Mouse (Mus musculus) c-Kit-negative CD71-positive TER-119-positive erythroid progenitor cells, embryonic 14.5 days (primary cell): ENCODE results near the gene Accs.

Experiments
- DNase-seq: peaks from one replicate; pipeline ENCODE4 v3.0.0-alpha.2; 2013; ENCODE audit warnings: low read depth, low spot score

Accs gene

DNA sequence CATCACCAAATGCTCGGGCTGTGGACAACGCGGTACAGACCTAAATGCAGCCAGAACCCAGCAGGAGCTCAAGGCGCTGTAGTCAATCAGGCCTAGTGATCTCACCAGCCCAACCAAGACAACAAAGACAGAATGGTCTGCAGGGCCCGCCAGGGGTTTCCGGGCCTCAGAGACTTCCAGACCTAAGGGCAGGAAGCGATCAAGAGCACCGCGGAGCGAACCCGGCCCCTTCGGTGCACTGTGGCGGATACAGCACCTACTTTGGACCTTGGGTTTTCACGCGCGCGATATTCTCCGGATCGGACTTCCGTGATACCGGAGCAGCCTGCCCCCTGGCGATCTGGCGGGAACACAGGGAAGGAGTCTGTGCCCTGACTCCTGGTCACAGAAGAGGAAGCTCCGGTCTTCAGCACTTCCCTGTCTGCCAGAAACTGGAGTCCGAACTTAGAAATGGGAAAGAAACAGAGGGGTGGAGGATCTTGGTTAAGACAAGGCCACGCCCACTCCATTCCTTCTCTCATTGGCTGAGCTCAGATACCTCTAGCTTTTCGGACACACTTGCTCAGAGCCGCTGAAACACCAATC, at the start of gene Accs:
TSS of gene Accs (minus strand) at position 439 of the 585 bp plus-strand sequence.
- peak; percentile 35 for DNase-seq

DNA sequence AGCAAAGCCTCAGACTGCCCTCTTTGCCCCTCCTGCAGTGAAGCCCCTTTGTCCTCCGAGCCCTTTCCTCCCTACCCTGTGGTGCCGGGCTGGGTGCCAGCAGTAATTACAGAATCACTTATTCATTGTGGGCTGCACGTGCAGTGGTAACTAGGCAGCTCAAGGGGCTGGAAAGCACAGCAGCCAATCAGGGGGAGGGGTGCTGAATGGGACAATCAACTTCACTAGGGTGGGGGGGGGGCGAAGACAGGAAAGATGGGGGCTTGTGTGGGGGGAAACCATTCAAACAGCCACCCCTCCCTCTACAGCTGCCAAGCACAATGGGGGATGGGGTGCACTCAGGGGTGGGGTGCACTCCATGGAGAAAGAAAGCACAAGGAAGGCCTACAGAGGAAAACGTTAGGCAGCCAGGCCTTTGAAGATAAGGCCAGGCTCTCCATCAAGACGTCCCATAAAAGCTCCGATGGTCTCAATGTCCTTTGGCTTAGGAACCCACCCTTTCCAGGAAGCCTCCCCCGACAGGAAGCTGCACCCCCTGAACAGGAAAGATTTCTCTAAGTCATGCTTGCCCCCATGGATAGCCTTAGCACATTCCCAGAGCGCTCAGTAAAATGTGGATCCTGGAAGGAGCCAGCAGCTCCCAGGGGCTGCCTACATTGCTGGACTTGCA, 42.0 kb upstream of the Accs start:
- DNase-seq = no peak

DNA sequence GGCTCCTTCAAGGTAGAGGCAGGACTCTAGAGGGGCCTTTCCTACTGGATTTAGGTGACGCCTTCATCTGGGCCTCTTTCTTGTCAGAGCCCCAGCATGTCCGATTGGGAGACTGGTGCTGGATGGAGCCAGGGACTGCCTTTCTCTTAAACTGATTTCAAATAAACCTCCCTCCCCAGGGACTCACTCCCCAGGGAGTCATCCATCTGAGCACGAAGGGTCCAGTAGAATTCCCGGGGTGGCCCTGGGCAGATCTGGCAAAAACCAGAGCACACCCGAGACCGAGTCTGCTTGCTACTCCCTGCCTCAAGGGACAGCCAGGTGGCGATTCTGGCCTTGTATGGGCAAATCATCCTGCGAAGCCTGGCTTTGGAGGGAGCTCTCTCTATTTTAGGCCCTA, 40.4 kb upstream of the Accs start:
- DNase-seq = no peak

DNA sequence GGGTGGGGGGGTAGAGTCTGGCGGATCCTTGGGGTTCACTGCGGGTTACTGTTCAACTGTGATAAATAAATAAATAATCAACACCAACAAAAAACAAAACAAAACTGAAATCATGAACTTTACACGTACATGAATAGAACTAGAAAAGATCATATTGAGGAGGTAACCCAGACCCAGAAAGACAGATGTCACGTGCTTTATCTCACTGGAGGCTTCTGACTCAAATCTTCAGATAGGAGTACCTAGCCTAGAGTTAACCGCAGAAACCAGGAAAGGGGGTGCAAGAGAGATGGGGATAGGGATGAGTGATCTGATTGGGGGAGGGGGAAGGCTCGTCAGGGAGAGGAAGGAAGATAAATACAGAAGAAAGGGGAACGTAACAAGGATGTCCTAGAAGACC, 39.3 kb upstream of the Accs start:
- DNase-seq = no peak

DNA sequence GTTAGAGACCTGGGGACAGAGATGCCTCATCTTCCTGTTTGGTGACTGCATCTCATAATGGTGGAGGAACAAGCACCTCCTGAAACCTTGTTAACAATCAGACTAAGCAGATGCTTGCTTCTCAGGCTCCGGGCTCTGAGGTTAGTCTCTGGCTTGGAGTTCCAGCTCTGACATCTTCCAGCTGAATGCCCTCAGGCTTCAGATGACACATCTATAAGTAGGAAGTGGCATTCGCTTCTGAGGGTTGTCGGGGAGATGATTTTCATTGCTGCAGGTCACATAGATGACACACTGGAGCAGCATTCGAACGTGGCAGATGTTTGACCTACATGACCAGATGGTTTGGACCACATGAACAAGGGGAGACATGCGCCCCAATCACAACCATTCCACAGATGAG, 38.6 kb upstream of the Accs start:
- DNase-seq = no peak

DNA sequence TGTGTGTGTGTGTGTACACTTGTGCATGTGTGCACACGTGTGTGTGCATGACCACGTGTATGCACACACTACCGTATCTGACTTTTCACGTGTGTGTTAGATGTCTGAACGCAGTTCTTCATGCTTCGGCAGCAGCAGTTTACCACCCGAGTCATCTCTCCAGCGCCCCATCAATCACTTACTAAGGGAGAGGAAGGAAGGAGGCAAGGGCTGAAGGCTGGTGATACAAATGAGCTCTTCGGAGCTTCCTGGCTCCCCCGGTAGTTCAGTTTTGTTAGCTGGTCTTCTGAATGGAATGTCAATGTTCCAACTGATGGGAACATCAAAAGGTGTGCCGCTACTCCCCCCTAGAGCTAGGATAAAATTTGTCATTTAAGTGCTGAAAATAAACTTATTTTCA, 37.5 kb upstream of the Accs start:
- DNase-seq = no peak

DNA sequence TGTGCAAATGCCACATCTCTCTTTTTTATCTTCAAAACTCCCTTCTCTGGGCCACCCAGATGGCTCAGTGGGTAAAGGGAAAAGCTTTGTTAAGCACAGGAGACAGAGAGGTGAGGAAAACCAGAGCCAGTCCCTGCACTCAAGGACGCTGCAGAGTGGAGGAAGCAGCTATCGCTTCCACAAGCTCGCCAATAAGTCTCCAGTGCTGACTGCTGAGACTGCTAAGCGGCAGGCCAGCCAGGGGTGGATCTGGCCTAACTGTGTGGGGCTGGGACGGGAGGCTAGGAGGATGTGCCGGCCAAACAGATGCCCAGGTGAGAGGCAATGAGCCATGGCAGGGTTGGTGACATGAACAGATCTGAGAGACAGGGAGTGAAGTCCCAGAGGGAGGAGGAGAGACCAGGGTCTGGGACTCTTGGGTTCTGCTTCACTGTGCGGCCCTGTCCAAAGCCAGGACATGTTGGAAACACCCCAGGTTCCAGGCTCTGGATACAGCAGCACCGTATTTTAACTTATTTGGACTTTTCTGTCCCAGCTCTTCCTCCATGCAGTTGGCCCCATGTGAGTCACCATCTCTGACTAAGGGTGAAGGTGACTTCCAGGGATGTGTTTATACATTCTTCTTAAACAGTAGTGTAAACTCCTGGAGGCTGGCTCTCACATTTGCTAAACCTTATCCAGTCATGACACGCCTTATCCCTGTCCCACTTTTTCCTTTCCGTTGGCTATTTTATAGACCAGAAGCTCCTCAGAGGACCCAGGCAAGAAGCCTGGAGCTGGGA, 36.5 kb upstream of the Accs start:
- no peak for DNase-seq

DNA sequence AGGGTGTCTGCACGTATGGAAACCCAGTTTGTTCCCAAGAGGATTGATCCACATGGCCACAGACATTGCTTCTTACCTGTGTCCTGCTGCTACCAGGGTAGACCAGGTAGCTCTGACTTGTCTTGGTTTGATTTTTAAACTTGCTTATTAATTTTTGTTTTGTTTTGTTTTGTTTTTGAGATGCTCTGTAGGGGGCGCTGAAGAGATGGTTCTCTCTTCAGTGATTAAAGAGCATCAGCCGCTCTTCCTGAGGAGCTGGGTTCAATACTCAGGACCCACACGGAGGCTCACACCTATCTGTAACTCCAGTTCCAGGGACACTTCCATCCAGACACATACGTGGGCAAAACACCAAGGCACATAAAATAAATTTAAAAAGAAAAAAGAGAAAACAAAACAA, 33.3 kb upstream of the Accs start:
- DNase-seq = no peak

DNA sequence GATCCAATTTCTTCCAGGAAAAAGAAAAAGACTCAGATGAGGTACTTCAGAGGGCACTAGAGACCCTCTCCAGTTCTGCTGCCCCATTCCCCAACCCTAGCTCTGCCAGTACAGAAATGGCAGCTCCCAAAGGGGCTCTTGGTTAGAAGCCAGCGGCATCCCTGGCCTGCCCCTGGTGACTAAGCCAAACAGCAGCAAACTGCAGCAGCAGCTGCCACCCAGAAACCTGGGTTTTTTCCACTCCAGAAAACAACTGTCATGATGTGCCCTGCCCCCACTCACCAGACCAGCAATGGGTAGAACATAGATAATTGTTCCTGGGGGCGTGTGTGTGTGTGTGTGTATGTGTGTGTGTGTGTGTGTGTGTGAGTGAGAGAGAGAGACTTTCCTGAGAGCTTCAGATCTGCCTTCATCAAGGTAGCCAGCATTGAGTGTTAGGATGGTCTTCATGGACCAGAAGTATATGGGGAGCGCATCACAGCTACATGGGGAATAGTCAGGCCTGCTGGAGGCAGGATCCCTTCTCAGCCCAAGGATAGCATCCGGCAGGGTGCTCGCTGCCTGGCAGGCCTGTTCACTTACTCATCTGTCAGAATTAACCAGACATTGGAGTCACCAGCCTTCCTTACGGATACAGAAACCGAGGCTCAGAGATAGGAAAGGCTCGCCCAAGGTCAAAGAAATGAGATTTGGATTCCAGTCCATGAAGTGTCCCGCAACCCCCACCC, 32.1 kb upstream of the Accs start:
- DNase-seq = no peak

DNA sequence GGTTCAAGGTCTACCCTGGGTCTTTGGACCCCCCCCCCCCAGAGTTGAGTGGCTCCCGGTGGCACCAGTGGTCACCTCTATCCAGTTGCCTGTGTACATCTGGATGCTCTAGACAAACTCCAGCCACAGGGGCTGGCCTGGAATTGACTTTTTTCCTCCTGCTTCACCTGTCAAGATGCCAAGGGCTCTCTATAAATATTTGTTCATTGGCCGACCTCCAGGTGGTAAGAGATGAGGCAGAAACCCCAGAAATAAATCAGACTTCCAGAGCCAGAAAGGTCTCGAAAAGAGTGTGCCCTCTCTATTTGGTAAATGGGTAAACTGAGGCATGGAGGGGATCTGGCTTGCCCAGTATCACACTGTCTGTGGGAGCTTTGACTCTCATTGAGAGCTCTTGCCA, 31.2 kb upstream of the Accs start:
- no peak for DNase-seq

DNA sequence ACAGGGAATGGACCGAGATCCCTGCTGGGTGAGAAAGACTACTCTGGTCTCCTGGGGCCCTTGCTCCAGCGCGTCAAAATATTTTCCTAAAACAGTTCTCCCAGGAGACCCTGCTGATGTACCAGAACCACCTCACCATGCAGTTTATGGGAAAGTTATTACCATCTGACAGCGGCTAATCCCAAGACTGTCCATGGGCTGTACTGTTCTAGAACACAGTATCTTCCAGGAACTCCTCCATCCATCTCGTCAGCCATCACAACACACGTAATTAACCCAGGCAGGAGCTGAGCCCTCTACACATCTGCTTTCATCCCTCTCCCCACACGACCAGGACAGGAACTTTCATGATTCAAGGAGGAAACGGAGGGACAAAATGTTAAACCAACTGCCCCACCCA, 30.7 kb upstream of the Accs start:
- no peak for DNase-seq

DNA sequence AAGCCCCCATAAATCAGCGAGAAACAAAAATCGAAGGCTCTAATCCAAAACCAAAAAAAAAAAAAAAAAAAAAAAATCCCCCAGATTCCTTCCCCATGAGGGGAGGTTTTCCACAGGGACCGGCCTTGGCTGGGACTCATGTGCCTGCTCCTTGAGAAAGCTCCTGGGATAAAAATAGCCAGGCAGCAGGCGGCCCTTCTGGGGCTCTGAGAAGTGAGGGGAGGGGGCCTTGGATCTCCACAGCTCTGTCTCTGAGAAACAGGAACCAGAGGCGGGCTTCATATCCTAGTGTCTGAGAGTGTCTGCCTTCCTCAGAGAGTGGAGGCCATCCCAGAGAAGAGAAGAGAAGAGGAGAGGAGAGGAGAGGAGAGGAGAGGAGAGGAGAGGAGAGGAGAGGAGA, 27.3 kb upstream of the Accs start:
- no peak for DNase-seq

DNA sequence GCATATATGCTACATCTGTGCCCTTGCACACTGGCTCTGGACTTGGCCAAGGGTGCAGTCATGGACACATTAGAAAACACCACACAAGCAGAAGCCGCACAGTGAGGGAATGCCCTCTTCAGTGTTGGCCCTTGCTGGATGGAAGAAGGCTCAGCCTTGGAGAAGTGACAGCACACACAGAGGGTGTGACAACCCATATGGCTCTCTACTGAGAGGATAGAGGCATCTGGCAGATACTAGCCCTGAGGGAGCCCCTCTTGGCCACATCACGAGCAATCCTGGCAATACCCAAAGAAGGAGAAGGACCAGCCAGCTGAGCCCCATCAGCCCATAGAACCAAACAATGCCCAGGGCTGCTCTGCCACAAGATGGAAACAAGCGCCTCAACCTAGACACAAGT, 24.9 kb upstream of the Accs start:
- DNase-seq = no peak

DNA sequence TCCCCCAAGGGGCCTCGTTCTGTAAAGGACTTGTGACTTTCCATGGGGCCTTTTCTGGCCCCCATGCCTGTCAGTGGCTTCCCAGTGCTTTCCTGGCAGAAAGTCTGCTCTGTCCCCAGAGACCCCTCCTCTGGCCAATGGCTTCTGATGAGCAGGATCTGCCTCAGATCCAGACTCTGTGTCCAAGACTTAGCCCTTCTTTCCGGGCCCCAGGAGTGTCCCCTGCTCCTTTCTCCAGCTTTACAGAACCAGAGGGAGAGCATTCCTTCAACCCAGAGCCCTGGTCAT, 24.4 kb upstream of the Accs start:
- no peak for DNase-seq

DNA sequence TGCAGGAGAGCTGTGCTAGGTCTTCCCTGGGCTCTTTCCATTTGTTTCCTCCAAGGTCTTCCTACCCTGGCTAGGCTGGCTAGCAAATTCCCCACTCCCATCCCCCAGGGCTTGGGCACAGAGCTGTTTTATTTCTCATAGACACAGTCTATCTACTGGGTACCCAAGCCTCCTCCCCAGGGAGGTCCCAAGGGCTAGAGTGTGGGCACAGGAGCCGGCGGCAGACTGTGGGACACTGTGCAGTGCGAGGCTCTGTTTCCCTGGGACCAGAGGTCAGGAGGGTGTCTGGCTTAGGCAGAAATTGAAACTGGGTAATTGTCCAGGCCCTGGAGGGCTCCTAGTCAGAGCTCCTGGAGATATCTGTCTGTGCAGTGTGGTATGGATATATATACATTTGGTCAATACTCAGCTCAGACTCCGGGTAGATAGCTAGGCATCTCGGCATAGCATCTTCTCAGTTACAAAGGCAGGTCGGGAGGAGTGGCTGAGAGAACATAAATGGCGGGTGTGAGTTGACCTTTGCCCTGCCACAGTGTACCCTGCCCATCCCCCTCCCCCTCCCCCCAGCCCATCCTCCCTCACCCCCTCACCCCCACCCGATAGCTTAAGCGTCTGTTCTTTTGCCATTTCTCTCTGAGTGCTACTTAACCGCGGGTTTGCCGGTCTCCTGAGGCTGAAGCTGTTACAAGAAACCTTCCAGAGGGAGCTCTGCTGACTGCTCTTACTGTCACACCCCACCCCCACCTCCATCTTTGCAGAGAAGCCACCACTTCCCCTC, 23.9 kb upstream of the Accs start:
- DNase-seq = no peak

DNA sequence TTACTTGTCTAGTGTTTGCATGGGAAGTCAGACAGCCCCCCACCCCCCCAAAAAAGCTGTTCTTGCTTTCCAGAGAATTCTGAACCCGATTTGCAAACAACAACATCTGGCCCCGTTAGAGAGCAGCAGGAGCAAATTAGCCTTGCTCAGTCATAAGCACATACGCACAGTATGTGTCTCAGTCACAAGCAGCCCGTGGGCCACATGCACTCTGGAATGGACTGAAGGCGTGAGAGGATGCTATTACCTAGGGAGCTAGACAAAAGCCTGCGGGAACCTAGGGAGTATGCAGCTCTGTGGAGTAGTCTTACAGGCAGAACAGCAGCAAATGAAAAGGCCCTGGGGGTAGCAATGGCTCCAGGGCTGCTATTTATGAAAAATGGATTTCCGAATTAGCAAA, 22.5 kb upstream of the Accs start:
- no peak for DNase-seq

DNA sequence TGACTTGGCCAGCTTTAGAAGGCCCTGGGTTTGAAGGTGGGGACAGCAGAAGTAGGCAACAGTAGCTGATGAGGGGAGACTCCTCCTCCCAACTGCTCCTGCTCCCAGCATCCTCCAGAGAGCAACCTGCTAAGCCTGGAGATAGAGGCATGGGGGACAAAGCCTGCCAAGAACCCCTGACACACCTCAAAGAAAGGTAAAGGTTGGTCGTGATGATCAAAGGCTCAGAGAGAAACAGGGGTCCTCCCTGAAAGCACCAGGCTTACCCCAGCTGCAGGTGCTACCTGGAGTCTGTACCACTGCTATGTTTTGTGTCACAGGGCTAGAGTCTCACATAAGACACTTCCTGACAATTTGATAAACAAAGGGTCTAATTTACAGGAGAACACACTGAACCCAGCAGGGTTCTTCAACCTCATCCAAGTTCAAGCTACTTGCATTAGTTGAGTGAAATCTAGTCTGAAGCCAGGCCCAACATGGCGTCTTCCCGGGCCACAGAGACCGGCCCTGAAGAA, 21.7 kb upstream of the Accs start:
- DNase-seq = no peak

DNA sequence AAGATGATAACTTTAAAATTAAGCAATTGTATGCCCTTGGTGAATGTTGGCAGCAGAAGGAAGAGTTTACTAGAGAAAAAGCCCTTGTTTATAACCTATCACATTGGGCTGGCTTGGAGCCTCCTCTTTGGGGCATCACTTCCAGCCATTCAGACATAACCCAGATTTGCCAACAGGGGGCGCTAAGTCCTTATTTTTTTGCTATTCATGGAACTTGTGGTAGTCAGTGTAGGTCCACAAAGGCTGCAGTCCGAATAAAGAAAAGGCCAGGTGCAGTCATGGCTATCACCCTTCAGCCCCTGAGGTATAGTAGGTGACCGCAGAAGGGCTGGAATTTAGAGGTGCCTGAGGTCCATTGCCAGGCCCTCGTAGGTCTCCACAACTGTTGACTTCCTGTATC, 21.1 kb upstream of the Accs start:
- DNase-seq = no peak

DNA sequence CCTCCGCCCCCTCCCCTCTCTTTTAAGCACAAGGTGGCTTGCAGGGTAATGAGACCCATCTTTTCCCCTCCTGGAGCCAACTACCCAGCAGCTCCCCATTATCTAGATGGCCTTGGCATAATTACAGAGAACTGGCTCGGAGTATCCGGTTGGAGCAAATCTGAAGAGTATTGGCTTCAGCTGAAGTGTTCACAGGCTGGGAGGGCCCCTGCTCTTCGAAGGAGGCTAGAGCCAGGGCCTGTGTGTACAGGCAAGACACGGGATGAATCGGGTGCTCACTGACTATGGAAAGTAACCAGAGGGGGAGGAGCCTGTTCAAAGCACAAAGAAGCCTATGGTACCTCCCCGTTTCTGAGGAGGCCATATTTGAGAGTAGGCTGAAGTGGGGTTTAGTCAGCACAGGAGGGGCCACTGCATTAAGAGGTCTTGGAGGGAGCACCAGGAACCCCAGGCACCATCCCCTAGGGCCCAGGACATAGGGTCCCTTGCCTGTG, 19.4 kb upstream of the Accs start, which contains the start of gene Accsl:
TSS of gene Accsl (minus strand) at position 51 of the 494 bp plus-strand sequence.
- no peak for DNase-seq

DNA sequence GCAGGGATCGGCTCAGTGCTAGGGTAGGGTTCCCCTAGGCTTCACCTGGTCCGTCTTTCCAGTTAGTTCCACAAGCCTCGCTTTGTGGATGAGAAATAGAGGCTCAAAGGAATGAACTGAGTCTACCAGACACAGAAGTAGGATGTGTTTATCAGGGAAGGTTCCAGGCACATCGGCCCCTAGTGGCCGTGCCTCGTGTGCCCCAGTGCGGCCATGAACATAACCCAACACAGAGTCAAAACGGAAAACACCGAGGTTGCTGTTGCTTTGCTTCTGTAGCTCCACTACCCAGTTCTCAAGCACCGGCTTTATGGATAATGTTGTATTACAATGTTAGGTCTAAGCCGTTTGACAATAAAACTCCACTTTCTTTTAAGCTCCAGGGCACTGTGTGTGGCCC, 18.8 kb upstream of the Accs start:
- no peak for DNase-seq

DNA sequence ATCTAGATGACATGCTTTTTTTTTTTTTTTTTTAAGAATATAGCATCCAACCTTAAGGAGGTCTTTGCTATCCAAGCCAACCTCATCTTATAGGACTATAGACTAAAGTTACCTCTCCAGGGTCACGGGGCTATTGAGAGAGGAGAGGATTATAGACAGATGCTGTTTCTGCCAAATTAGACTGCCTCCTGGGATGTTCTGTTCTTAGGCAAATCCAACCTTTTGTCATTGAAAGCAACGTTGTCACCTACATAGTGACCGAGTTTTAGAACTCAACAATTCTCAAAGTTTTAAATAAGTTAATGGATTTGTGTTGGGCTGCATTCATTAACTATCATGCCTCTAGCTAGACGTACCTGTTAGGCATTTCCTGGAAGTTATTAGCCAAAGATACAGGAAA, 13.5 kb upstream of the Accs start:
- no peak for DNase-seq
